Mouse (Mus musculus) thymus, postnatal 14 days (tissue): ENCODE data around the gene Uba2.
"Not testable (repeated sequence)": the region's sequence is repeated elsewhere in the genome, so short reads cannot be mapped to it uniquely, and the experiment has no call there.

Experiments
- DNase-seq: peaks from one replicate; pipeline ENCODE4 v3.0.0; 2021

The Uba2 gene

GRCm38 (mm10) chr7:34169454-34169853, at the start of gene Uba2:
Uba2 (minus strand) TSS chr7:34169599.
- no peak for DNase-seq

- no peak for DNase-seq
Observed at GRCm38 (mm10) chr7:34218496-34218895, 49.1 kb upstream of the Uba2 start.

GRCm38 (mm10) chr7:34216474-34216873, 47.1 kb upstream of the Uba2 start:
- no peak for DNase-seq

GRCm38 (mm10) chr7:34215481-34215880, 46.1 kb upstream of the Uba2 start:
- no peak for DNase-seq

DNA sequence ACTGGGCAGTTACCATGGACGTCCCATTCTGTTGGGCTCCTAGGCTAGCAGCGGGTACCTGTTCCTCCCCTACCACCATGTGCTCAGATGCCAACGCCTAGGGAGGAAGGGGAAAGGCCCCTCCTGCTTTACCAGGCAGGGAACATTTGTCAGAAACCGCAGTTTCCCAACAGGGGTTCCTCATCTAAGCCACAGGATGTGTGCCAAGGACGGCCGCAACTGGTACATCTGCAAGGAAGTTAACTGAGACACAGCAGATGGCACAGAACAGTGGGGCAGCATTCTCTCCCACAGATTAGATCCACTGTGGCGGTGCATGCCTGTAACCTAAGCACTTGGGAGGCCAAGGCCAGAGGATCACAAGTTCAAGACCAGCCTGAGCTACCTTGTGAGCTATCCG, 45.2 kb upstream of the Uba2 start:
- no peak for DNase-seq

DNA sequence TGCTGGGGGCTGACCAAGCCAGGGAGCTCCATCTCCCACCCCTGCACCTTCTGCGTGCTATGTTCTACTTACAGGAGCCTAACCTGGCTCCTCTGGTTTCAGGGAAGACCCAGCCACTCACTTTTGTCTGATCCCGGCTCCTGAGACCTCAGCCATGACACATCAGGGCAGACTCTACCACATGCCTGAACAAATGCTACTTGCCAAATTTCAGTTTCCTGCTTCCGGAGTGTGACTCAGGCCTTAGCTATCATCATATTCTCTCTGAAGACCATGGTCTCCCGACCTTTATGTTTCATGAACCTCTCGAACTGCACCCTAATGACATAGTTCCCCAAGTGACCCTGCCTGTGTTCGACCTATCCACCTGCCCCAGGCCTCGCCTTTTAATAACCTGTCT, 43.9 kb upstream of the Uba2 start:
- DNase-seq = no peak

DNA sequence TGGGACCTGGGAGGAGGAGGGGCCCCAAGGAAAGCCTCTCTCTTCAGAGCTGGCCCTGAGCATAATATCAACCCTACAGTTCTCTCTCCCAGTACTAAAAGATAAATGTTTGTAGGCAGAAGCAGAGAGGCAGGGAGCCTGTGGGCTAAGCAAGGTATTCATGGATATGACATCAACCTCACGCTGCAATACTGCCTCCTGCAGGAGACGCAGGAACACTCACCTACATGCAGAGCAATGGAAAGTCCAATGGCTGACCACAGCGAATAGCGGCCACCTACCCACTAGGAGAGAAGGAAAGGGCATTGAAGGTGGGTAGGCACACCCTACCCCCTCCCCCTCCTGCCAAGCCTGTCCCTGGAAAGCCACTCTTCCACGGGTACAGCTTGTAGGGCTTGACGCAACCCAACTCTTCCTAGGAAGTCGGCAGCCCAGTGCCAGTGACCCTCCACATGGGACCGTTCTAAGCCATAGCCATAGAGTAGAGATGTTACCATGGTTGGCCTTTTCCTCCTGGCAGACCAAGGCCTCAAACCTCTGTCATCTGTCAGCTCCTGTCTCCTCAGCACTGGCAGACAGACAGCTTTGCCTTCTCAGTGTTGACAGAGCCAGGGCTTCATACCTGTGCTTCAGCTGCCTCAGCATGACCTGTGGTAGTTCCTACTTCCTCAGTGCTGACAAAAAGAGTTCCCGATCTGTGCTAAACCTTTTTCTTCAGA, 38.8 kb upstream of the Uba2 start:
- DNase-seq = no peak

DNA sequence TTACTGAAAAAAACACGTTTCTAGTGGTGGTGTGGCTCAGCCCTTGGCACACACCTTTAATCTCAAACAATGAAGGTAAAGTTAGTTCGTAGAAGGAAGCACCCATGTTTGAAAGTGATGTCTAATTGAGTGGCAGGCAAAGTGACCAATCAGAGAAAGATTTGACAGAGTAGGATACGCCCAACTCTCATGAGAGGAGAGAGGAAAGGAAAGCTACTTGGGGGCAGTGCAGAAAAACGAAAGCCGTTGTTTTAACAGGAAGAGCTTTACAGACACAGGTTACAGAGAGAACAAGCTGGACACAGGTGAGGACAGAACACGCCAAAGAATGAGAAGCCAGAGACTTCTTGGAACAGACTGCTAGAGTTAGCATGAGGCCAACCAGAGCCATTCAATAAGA, 36.9 kb upstream of the Uba2 start:
- no peak for DNase-seq

- not testable (repeated sequence) for DNase-seq
Observed at GRCm38 (mm10) chr7:34202147-34202546, 32.7 kb upstream of the Uba2 start.

DNA sequence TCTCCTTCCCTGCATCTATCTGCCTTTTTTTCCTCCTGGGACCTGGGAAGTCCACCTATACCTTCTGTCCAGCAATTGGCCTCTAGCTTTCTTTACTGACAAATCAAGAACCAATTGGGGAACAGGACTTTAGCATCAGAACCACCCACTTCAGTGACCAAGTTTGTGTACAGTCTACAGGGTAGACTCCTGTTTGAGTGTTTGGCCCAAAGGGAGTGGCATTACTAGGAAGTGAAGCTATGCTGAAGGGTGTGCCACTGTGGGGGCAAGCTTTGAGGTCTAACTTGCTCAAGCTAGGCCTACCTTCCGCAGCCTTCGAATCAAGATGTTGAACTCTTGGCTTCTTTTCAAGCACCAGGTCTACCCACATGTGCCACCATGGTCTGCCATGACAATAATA, 31.4 kb upstream of the Uba2 start:
- no peak for DNase-seq

DNA sequence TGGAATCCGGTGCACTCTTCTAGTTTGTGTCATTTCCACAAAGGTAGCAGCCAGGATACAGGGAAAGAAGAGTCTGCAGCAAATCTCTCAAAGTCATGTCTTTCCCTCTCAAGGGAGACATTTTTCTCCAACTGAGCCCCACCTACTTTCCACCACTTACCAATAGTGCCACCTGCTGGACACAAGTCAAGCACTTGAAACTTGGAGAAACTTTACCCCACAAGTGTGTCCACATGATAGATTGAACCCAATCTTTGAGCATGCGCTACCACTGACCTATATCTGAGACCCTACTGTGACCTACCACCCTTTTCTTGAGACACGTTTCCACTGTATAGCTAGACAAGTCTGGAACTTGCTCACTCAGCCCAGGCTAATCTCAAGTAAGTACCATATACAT, 28.9 kb upstream of the Uba2 start:
- peak; percentile 55 for DNase-seq

GRCm38 (mm10) chr7:34196132-34197128, 27.0 kb upstream of the Uba2 start, which contains the start of gene Pdcd2l:
Pdcd2l (minus strand) TSS chr7:34196661.
- peak; percentile 93 for DNase-seq

DNA sequence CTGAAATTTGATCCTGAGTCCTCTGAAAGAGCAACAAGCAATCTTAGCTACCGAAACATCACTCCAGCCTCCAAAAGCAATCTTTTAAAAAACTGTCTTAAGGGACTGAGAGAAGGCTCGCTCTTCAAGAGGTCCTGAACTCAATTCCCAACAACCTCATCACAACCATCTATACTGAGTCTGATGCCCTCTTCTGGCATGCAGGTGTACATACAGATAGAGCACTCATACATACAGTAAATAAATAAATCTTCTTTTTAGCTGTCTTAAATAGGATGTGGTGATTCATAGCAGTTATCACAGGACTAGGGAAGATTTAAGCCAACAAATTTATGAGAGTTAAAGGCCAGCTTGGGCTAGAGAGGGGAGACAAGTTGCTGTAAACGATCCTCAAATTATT, 26.2 kb upstream of the Uba2 start:
- DNase-seq = no peak

DNA sequence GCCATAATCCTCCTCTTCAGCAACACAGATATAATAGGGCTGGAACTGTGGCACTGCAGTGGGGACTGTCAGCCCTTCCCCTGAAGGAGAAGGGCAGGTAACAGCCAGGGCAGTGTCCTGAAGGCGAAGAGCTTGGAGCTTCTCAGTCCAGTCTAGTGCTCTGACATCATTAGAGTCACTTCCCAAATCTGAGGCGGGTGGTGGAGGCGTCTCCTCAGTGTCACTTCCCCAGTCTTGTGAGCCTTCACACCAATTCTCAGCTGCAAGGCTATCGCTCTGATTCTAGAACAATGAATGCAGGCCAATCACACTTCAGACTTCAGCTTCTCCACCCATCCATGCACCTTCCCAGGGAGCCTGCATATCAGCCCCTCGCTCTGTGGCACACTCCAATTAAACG, 23.4 kb upstream of the Uba2 start:
- no peak for DNase-seq

DNA sequence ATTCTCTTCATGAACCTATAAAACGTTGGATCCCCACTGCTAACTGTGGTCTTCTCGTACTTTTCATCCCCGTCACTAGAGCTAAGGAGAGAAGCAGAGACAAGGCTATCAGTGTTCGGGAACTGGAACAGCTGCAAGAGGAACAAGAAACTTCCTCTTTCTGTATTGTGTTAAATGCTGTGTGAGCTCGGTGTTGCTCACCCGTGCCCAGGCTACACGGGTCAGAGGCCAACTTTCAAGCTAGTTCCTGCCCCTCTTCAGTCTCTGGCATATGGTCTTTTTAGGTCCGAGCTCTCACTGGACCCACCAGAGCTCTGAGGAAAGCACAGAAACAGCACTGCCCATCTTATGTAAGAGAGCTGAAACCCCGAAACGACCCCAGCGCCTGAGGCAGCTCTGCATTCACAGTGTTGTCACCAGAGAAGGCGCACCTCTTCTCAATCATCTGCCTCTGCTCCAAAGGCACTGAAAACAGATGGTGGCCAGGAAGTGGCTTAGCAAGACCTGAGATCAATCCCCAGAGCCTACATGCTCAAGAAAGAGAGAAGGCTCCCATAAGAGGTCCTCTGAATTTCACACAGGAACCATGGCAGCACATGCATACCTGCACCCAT, 20.1 kb upstream of the Uba2 start:
- no peak for DNase-seq

GRCm38 (mm10) chr7:34183794-34184193, 14.4 kb upstream of the Uba2 start:
- no peak for DNase-seq

DNA sequence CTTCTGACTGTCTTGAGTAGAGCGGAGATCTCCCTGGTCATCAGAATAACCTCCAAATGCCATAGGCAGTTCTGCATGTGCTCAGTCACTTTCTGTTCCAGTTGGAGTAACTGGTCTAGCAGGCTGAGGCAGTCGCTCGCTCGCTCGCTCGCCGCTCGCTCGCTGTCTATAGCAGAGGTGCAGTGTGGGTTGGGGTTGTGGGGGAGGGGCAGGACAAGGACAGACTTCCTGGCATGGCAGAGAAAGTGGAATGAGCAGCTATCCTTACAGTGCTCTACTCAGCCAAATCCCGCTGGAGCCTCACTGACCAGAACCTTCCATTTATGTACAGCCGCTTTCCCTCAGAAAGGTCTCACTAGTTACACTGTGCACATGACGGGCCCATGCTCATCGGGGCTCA, 14.0 kb upstream of the Uba2 start:
- no peak for DNase-seq

- not testable (repeated sequence) for DNase-seq
Observed at GRCm38 (mm10) chr7:34176241-34176640, 6.8 kb upstream of the Uba2 start.

DNA sequence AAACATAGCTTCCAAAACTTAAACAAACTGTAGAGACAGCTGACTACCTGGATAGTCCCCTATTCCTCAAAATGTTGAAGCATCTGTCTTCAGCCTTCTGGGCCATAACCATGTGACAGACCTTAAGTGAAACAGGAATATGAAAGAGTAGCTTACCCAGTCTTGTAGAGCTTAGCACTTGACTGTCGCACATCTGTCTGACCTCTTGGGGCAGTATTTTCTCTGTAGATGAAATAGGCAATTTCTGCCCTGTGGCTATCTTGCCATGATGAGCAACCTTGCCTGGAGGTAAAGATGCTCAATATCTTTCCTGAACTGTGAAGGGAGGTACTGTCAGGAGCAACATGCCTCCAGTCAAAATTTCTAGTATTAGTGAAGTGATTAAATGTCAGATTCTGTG, 2.9 kb upstream of the Uba2 start:
- no peak for DNase-seq

GRCm38 (mm10) chr7:34168470-34169251, 738 bp downstream of the Uba2 start:
- peak; percentile 92 for DNase-seq

GRCm38 (mm10) chr7:34167766-34168469, 1.5 kb downstream of the Uba2 start:
- no peak for DNase-seq

- DNase-seq = peak; percentile 45
Observed at GRCm38 (mm10) chr7:34166850-34167249, 2.5 kb downstream of the Uba2 start.
